Mouse (Mus musculus): ENCODE results near the gene Foxo1. TPM values are rescaled to one million over a fixed set of nuclear protein-coding genes. Genes with fewer than 3 reads are reported as not detected.
A peak's percentile ranks its signal among the peaks of the same experiment; 100 is the strongest.

The Foxo1 gene
- 3.5 and 5.8 TPM in 2 replicates for polyA plus RNA-seq (2012; rRNA removed)

GRCm38 (mm10) chr3:52267652-52268486 lies at the start of gene Foxo1:
Gene Foxo1 (plus strand): TSS chr3:52268336.
- peak; percentile 94 for DNase-seq (ENCODE audit: low read depth)
- TF ChIP-seq POLR2A (IDR thresholded peaks at IDR 0.05; ENCODE audit: borderline replicate concordance, extremely low read depth, insufficient read depth, insufficient read length, poor library complexity, severe bottlenecking) (peak; percentile 58; the same call in 1 of the 2 replicates), CTCF (IDR thresholded peaks at IDR 0.05; ENCODE audit: borderline replicate concordance, extremely low read depth, insufficient read depth, insufficient read length) (no peak)

DNA sequence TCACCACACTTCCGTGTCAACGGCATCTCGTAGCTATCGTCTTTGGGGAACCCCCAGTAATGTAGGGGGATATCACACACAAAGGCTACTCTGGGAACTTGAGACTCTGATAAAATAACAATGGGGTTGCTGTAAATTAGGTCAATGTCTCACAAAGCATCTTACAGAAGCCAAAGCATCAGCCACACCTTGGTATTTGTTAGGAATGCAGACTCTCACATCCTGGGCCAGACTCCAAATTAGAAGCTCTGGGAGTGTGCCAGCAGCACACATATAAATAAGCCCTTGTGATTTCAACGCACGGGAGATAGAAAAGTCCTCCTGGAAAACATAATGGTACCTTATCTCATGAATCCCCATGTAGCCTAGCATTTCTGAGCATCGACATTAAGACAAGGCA lies 49.3 kb upstream of the Foxo1 start:
- TF ChIP-seq CTCF (IDR thresholded peaks at IDR 0.05; ENCODE audit: borderline replicate concordance, extremely low read depth, insufficient read depth, insufficient read length) (no peak), POLR2A (IDR thresholded peaks at IDR 0.05; ENCODE audit: borderline replicate concordance, extremely low read depth, insufficient read depth, insufficient read length, poor library complexity, severe bottlenecking) (no peak)

GRCm38 (mm10) chr3:52221082-52221481 lies 47.1 kb upstream of the Foxo1 start:
- no peak for DNase-seq (ENCODE audit: low read depth)
- TF ChIP-seq CTCF (IDR thresholded peaks at IDR 0.05; ENCODE audit: borderline replicate concordance, extremely low read depth, insufficient read depth, insufficient read length): no peak

More for the DNA sequence above, 49.3 kb upstream of the Foxo1 start:
- peak; percentile 14 for DNase-seq (ENCODE audit: low read depth)

DNA sequence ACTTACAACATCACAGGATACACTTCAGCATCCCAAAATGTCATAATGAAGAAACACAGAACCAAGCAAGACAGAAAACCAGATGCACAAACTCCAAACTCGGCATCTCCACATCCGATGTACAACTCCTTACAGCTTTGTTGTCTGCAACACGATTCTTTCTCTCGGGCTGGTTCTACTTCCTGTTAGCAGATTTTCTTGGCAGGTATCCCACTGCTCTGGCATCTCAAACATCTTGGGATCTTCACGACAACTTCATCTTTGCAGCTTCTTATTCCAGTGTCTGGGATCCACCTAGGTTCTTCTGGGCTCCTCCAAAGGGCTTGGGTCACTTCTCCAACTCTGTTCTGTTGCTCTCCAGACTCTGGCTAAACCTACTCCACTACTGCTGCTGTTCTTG lies 46.2 kb upstream of the Foxo1 start:
- no peak for DNase-seq (ENCODE audit: low read depth)
- TF ChIP-seq CTCF (IDR thresholded peaks at IDR 0.05; ENCODE audit: borderline replicate concordance, extremely low read depth, insufficient read depth, insufficient read length) (no peak), POLR2A (IDR thresholded peaks at IDR 0.05; ENCODE audit: borderline replicate concordance, extremely low read depth, insufficient read depth, insufficient read length, poor library complexity, severe bottlenecking) (no peak)

- TF ChIP-seq POLR2A (IDR thresholded peaks at IDR 0.05; ENCODE audit: borderline replicate concordance, extremely low read depth, insufficient read depth, insufficient read length, poor library complexity, severe bottlenecking) (no peak), CTCF (IDR thresholded peaks at IDR 0.05; ENCODE audit: borderline replicate concordance, extremely low read depth, insufficient read depth, insufficient read length) (no peak)
- DNase-seq (ENCODE audit: low read depth): peak; percentile 23
These were observed 31.6 kb upstream of the Foxo1 start for GRCm38 (mm10) chr3:52236488-52236887.

GRCm38 (mm10) chr3:52237136-52237535 lies 31.0 kb upstream of the Foxo1 start:
- no peak for DNase-seq (ENCODE audit: low read depth)
- TF ChIP-seq CTCF (IDR thresholded peaks at IDR 0.05; ENCODE audit: borderline replicate concordance, extremely low read depth, insufficient read depth, insufficient read length) (no peak), POLR2A (IDR thresholded peaks at IDR 0.05; ENCODE audit: borderline replicate concordance, extremely low read depth, insufficient read depth, insufficient read length, poor library complexity, severe bottlenecking) (no peak)

GRCm38 (mm10) chr3:52241062-52241461 lies 27.1 kb upstream of the Foxo1 start:
- no peak for DNase-seq (ENCODE audit: low read depth)
- TF ChIP-seq POLR2A (IDR thresholded peaks at IDR 0.05; ENCODE audit: borderline replicate concordance, extremely low read depth, insufficient read depth, insufficient read length, poor library complexity, severe bottlenecking) (no peak), CTCF (IDR thresholded peaks at IDR 0.05; ENCODE audit: borderline replicate concordance, extremely low read depth, insufficient read depth, insufficient read length) (no peak)

DNA sequence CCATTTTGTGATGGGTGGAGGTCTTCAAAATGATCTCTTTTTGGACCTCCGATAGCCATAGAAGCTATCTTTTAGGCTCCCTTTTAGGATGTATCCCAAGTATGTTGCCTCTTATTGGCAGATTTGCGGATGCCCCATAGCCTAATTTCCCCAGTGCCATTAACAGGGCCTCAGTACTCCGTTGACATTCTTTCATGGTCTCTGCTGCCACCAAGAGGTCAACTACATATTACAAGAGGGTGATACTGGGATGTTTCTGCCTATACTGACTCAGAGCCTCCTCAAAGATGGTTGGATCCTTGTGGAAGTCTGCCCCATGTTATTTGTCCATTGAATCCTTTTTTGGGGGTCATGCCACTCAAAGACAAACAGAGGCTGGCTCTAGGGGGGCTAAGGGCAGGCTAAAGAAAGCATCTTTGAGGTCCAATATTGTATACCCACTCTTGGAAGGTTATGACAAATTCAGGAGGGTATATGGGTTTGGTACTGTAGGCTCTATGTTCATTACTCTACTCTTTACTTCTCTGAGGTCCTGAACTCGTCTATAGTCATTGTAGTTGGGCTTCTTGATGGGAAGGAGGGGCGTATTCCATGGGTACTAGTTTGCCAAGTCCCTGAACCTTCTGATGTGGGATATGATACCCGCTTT lies 25.6 kb upstream of the Foxo1 start:
- peak; percentile 85 for DNase-seq (ENCODE audit: low read depth)
- TF ChIP-seq CTCF (IDR thresholded peaks at IDR 0.05; ENCODE audit: borderline replicate concordance, extremely low read depth, insufficient read depth, insufficient read length) (peak; percentile 80), POLR2A (IDR thresholded peaks at IDR 0.05; ENCODE audit: borderline replicate concordance, extremely low read depth, insufficient read depth, insufficient read length, poor library complexity, severe bottlenecking) (no peak)

- TF ChIP-seq POLR2A (IDR thresholded peaks at IDR 0.05; ENCODE audit: borderline replicate concordance, extremely low read depth, insufficient read depth, insufficient read length, poor library complexity, severe bottlenecking): no peak
- peak; percentile 68; the same call in 1 of the 2 replicates for TF ChIP-seq CTCF (IDR thresholded peaks at IDR 0.05; ENCODE audit: borderline replicate concordance, extremely low read depth, insufficient read depth, insufficient read length)
- DNase-seq (ENCODE audit: low read depth): peak; percentile 53
These were observed 24.7 kb upstream of the Foxo1 start for GRCm38 (mm10) chr3:52243271-52244021.

- TF ChIP-seq POLR2A (IDR thresholded peaks at IDR 0.05; ENCODE audit: borderline replicate concordance, extremely low read depth, insufficient read depth, insufficient read length, poor library complexity, severe bottlenecking) (no peak), CTCF (IDR thresholded peaks at IDR 0.05; ENCODE audit: borderline replicate concordance, extremely low read depth, insufficient read depth, insufficient read length) (peak; percentile 26; the same call in 1 of the 2 replicates)
- peak; percentile 22 for DNase-seq (ENCODE audit: low read depth)
These were observed 21.9 kb upstream of the Foxo1 start for GRCm38 (mm10) chr3:52245996-52246830.

All from brain, embryonic 14.5 days (tissue).